Mouse (Mus musculus) retina, embryonic 14.5 days (tissue): Measurements from ENCODE around the gene Pak1ip1.
A peak's percentile ranks its signal among the peaks of the same experiment; 100 is the strongest.
"Not testable (repeated sequence)": the region's sequence is repeated elsewhere in the genome, so short reads cannot be mapped to it uniquely, and the experiment has no call there.

Experiments
- DNase-seq: peaks from one replicate; pipeline ENCODE4 v3.0.0-alpha.2; 2015; ENCODE audit warnings: low spot score

The Pak1ip1 gene

DNA sequence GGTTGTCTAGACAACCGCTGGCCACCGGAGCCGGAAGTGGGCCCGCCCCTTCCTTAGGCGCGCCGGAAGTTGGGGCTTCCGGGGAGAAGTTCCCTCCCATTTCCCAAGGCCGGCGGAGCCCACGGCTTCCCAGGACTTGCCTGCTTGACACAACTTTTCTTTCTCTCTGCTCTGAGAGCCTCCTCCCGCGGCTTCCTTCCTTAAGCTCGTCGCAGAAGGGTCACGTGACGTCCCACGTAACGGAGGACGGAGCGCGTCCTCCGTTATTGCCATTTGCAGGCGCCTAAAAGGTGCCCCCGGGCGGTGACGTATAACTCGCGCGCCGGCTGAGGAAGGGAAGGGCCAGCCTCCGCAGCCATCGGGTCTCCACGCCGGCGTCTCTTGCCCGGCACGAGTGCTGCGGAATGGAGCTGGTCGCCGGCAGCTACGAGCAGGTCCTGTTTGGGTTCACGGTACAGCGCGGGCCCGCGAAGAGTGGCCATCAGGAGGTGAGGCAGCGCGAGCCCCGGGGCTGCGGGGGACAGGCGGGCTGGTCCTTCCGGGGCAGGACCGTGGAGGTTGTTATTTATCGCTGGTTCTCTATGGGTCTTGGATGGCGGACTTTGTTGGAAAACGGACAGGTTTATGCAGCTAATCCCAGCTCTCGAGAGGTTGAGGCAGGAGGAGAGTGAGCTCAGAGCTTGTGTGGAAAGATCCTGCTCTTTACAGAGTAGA is at the start of gene Pak1ip1:
TSS of gene Pak1ip1 (plus strand) at position 98 of the 714 bp plus-strand sequence.
- peak; percentile 90 for DNase-seq

DNA sequence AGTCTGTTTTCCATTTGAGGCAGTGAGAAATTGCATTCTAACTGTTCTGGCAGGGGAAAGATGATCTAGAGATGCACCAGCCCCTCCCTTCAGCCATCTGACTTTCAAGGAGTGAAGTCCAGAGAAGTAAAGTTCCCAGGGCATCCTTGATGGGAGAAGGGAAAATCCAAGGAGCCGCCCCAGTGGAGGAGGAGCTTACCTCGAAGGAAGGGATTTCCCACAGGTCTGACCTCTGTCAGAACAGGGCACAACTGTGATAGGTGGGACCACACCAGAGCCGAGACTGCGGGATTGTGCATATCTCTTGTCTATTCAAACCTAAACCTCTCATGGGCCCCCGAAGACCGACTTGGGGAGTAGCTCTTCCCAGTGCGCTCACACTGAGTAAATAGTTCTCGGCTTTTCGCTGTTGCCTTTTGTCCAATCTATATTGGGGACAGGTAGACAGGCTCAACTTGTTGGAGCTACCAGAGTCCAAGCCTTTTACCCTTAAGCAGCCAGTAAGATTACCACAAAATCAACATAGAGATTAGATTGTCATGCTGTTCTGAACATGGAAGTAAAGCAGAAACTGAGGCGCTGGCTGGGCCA is 49.3 kb upstream of the Pak1ip1 start:
- DNase-seq, result no peak

- no peak for DNase-seq
Observed at GRCm38 (mm10) chr13:40953231-40953630, 47.6 kb upstream of the Pak1ip1 start.

DNA sequence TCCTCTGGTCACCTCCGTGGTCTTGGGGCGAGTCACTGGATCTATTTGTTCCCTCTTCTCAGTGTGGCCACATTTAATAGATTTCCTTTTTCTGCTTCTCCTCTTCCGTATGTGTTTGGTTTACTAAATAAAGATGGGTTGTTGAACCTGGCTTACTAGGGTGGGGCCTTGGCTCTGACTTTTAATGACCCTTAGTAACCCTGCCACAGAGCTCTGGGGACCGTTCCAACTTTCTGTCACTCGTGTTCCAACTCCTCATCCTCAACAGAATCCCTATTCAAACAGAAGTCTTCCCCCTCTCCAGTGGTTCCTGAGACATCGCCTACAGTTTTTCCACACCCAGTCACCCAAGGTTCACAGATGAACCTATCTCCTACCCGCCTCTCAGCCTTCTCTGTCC is 45.0 kb upstream of the Pak1ip1 start:
- DNase-seq, result no peak

- DNase-seq, result no peak
Observed at GRCm38 (mm10) chr13:40967609-40968008, 33.2 kb upstream of the Pak1ip1 start.

DNA sequence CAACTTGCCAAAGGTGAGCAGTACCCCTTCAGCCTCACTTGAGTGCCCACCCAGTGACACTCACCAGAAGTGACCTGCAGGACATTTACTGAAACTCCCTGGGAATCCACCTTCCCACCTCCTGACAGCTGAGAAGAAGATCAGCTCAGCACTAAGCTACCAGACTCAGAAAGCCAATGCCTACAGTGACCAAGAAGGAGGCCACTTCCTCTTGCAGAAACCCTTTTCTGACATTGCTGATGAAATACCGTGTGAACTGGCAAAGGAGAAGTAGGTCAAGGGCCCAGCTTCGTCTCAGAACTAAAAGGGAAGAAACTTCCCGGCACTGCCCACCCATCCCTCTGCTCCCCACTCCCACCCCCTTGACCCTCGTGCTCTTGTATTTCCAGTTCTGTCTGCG is 32.3 kb upstream of the Pak1ip1 start:
- no peak for DNase-seq

- DNase-seq, result no peak
Observed at GRCm38 (mm10) chr13:40969761-40970390, 30.9 kb upstream of the Pak1ip1 start.

DNA sequence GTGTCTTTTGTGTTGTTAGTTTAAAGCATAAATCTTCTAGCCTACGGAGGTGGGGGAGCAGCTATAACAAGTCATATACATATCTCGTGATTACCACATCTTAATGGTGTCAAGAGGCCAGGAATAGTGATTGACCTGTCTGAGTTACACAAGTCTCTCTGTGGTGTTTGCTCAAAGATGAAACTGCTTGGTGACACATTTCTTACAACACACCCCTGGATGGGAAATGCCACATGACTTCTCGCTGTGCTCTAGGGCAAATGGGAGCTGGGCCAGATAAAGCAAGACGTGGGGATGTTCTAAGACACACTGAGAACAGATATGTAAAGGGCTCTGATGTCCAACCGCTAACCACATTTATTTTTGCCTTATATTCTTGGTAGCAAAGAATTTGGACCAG is 29.6 kb upstream of the Pak1ip1 start:
- no peak for DNase-seq

GRCm38 (mm10) chr13:40971831-40972230 is 29.0 kb upstream of the Pak1ip1 start:
- peak; percentile 21 for DNase-seq

- DNase-seq, result no peak
Observed at GRCm38 (mm10) chr13:40972976-40973375, 27.8 kb upstream of the Pak1ip1 start.

DNA sequence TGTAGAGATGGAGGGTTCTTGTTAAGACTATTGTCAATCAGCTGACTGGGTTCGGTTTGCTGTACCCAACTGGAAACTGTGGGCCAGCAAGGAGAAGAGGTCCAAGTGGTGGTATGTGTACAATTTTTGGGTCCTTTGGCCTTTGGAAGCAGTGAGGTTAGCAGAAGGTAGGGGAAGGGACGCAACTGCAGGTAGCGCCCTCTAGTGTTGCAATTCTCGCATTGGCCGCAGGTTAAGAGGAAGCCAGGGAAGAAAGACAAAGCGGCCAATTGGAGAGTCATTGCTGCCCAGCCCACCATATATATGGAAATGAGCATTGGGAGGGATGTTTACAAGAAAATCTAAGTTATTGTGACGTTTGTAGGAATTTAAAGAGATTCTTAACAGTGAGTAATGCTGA is 23.2 kb upstream of the Pak1ip1 start:
- DNase-seq, result peak; percentile 70

DNA sequence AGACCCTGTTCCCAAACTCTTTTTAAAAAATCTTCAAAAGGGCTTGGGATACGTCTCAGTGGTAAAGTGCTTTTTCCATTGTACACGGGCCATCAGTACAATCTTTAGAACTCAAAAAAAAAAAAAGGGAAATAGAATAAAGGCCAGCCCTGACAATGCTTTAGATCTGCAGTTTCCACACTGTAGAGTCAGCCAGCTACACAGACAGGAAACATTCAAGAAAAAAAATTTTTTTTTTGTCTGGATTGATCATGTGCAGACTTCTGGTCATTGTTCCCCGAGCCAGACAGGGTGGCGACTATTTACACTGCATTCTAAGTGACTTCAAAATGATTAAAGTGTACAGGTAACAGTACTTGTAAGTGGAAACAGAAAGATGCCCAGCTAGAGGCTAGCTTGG is 22.2 kb upstream of the Pak1ip1 start:
- DNase-seq, result no peak

GRCm38 (mm10) chr13:40979321-40979720 is 21.5 kb upstream of the Pak1ip1 start:
- DNase-seq, result no peak

- no peak for DNase-seq
Observed at GRCm38 (mm10) chr13:40982759-40983158, 18.1 kb upstream of the Pak1ip1 start.

- DNase-seq, result no peak
Observed at GRCm38 (mm10) chr13:40986081-40986480, 14.7 kb upstream of the Pak1ip1 start.

DNA sequence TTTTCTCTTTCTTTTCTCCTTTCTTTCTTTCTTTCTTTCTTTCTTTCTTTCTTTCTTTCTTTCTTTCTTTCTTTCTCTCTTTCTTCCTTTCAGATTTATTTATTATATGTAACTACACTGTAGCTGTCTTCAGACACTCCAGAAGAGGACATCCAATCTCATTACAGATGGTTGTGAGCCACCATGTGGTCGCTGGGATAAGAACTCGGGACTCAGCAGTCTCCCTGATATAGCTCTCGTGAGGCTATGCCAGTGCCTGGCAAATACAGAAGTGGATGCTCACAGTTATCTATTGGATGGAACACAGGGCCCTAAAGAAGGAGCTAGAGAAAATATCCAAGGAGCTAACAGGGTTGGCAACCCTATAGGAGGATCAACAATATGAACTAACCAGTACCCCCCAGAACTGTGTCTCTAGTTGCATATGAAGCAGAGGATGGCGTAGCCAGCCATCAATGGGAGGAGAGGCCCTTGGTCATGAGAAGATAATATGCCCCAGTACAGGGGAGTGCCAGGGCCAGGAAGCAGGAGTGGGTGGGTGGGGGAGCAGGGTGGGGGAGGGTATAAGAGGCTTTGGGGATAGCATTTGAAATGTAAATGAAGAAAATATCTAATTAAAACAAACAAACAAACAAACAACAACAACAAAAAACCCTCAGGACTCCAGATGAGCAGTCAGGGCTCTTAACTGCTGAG is 13.1 kb upstream of the Pak1ip1 start:
- DNase-seq, result not testable (repeated sequence)

GRCm38 (mm10) chr13:40988418-40988817 is 12.4 kb upstream of the Pak1ip1 start:
- no peak for DNase-seq

- peak; percentile 33 for DNase-seq
Observed at GRCm38 (mm10) chr13:40994487-40995263, 6.1 kb upstream of the Pak1ip1 start.

DNA sequence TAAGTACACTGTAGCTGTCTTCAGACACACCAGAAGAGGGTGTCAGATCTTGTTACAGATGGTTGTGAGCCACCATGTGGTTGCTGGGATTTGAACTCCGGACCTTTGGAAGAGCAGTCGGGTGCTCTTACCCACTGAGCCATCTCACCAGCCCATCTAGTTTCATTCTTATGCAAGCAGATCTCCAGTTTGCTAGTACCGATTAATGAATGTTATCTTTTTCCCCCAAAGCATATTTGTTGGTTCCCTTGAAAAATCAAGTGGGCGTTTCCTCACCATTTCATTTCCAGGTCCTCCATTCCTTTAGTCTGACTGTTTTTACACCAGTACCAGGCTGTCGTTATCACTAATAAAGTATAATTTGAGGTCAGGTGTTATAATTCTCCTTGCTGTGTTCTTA is 2.3 kb upstream of the Pak1ip1 start:
- not testable (repeated sequence) for DNase-seq

- peak; percentile 39 for DNase-seq
Observed at GRCm38 (mm10) chr13:41000140-41000925, 490 bp upstream of the Pak1ip1 start.

- DNase-seq, result no peak
Observed at GRCm38 (mm10) chr13:41002001-41002400, 1.2 kb downstream of the Pak1ip1 start.
